Mouse (Mus musculus) Muller cell, postnatal 12 days (primary cell): Measurements from ENCODE around the gene Rnf208.
"Not testable (repeated sequence)": the region's sequence is repeated elsewhere in the genome, so short reads cannot be mapped to it uniquely, and the experiment has no call there.

Experiments used
- DNase-seq: peaks from one replicate; pipeline ENCODE4 v3.0.0-alpha.2; 2015; ENCODE audit errors: inconsistent ontology term

The Rnf208 gene

DNA sequence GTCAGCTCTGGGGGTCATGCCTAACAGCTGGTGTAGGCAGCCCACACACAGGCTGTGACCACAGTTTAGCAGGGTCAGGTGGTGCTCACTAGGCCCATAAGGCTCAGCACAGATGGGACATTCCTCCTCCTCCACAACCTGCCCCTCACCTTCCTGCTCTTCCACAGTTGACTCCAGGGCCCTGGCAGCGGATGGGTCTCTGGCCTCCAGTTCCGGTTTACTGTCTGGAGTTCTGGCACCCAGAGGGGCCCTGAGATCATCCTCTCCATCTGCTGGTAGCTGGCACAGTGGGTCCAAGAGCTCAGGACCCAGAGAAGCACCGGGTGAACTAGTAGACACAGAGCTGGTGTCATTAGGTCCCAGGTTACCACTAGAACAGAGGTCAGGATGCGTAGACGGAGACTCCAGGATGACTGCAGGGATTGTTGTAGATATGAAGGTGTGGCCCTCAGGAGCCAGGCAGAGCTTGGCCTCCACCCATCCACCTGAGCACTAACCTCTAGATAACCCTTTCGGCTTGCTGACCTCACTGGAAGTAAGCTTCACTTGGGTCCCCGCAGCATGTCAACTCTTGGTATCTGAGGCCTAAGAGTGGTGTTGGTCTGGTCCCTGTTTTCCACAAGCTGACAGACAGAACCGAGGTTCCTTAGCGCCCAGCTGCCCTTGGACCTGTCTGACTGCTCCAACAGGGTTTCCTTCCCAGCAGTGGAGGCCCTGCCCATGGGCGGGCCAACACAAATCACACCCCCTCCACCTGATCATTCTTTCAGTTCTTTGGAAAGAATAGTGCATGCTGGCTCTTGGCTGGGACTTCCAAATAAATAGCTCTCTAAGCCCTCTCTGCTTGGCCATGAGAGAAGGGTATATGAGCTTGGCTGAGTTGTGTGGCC lies 4.4 kb downstream of the Rnf208 start, which contains the start of gene AL732309.1:
AL732309.1 (minus strand) TSS at position 681 of the 890 bp plus-strand sequence.
- DNase-seq: no peak

DNA sequence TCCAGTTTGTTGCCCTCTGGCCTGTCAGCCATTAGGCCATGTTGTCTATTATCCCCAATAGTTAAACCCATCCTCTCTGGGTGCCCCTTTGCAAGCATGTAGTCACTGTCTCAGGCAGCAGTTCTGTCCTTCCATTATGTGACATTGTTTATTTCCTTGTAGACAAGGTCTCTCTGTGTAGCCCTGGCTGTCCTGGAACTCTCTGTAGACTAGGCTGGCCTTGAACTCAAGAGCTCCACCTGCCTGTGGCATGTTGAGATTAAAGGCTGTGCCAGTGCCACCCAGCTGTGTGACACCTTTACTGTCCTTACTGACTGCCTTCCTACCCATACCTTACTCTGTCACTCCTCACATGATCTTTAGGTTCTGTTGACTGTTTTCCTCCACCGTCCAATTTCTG lies 10.3 kb downstream of the Rnf208 start:
- DNase-seq: no peak

DNA sequence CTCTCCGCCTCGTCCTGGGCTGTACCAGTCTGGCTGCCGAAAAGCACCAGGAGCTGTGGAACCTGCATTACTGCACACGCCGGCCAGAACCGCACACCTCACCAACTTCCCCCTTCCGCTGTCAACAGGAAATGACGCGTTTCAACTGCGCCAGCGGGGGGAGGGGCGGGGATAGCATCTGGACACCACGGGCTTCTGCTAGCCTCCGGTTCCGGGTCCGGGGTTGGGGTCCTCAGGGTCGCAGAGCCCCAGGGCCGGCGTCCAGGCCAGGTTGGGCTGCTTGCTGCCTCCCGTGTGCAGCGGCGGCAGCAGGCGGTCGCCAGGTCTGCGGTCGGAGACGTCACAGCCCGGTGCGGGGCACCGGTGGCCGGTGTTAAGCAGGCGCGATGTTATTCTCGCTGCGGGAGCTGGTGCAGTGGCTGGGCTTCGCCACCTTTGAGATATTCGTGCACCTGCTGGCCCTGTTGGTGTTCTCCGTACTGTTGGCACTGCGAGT lies 13.3 kb downstream of the Rnf208 start, which contains the start of gene Tmem203:
Tmem203 (plus strand) TSS at position 156 of the 496 bp plus-strand sequence.
- DNase-seq: peak; percentile 96

DNA sequence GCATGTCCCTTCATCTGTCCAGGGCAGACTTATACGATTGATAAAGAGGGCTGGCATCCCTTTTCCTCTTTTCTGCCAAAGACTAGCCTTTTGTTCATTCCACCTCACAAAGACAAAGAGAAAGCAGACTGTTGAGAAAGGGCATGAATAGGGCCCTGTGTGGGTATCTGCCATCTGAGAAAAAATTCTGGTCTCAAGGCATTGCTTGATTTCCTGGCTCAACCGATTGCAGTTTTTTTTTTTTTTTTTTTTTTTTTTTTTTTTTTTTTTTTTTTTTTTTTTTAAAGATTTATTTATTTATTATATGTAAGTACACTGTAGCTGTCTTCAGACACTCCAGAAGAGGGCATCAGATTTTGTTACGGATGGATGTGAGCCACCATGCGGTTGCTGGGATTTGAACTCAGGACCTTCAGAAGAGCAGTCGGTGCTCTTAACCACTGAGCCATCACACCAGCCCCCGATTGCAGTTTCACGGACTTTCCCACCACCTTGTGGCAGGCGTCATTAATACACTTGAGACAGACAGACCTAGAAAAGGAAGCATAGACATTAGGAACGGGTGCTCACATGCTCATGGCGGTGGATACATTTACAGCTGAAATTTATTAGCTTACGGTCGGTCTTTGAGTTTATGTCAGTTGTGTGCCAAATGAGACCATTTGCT lies 14.5 kb downstream of the Rnf208 start:
- DNase-seq: not testable (repeated sequence)

DNA sequence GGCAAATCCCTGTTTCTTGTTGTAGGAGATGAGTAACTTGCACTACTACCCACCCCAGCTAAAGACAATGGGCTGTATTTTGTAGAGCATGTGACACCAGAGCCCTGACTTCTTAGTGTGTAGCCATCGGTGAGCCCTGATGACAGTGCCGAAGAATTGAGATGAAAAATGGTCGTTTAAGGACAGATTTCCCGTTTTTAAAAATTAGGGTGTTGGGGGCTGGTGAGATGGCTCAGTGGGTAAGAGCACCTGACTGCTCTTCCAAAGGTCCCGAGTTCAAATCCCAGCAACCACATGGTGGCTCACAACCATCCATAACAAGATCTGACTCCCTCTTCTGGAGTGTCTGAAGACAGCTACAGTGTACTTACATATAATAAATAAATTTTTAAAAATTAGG lies 15.2 kb downstream of the Rnf208 start:
- DNase-seq: not testable (repeated sequence)

DNA sequence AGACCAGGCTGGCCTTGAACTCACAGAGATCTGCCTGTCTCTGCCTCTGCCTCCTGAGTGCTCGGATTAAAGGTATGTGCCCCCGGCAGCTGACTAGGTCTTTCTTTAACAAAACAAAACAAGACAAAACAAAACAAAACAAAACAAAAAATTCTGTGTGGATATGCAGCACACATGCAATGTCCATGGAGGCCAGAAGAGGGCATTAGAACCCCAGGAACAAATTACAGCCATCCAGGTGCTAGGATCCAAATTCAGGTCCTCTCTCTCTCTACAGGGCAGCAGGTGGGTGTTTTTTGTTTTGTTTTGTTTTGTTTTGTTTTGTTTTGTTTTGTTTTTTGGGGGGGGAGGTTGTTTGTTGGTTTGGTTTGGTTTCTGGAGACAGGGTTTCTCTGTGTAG lies 16.8 kb downstream of the Rnf208 start:
- DNase-seq: no peak

DNA sequence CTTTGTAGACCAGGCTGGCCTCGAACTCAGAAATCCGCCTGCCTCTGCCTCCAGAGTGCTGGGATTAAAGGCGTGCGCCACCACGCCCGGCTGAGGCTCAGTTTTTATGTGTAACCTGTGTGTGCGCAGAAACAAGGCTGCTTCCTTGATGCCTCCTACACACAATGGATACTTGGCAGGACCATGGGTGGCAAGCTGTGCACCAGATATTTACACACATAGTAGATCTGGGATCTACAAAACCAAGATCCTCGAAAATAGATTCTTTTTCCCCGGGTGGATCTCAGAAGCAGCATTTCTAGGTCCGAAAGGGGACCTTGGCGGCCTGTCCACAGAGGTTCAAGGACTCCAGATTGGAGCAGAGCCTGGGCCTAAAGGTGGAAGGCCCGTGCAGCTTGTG lies 19.8 kb downstream of the Rnf208 start:
- DNase-seq: no peak

DNA sequence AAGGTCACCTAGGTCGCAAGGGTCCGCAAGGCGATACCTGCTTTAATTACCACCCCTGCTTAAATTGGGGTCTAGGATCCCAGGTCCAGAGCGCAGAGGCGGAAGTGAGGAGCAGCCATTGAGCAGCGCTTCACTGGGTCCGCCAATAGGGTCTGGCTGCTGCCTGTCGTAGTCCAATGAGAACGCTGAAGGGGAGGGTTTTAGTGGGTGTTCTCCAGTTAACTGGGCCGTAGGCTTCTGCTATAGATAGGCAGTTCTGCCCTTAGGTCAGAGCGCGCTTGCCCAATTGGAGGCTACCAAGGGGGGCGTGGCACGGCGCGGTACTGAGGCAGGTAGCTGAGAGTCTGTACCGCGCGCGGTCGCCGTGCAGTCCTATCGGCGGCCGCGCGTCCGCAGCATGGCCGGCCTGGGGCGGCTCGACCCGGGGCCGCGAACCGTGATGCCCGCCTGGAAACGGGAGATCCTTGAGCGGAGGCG lies 20.3 kb downstream of the Rnf208 start, which contains the start of gene Tprn:
Tprn (plus strand) TSS at position 328 of the 477 bp plus-strand sequence.
- peak; percentile 97 for DNase-seq

DNA sequence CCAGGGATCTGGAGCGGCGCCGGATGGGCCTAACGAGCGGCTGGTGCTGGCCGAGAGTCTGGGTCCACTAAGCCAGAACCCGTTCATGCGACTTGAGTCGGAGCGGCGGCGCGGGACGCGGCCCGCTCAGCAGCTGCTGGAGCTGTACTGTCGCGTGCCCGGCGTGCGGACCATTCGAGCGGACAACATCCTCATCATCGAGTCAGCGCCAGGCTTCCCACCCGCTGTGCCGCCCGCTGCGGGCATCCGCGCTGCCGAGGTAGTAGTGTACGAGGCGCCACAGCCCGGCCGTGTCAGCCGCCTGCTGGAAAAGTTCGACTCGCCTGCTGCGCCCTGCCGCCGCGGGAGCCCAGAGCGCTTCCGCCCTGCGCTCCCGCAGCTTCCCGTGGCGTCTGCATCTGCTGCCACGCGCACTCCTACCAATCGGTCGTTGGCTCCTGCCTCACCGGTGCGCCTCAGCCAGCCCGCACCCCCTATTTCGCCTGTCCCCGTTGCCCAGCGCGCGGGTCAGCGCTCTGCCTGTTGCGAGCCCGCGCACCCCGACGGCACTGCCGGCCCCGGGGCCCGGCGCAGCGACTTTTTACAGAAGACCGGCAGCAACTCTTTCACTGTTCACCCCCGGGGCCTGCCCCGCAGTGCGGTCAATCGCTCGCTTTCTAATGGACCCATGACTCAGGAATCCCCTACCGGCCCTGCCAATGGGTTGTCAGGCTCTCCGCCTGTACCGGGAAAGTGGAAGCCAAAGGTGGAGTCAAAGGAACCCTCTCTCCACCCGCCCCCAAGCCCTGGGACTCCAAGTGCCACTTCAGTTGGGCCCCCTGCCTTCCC lies 21.0 kb downstream of the Rnf208 start:
- DNase-seq: peak; percentile 55

DNA sequence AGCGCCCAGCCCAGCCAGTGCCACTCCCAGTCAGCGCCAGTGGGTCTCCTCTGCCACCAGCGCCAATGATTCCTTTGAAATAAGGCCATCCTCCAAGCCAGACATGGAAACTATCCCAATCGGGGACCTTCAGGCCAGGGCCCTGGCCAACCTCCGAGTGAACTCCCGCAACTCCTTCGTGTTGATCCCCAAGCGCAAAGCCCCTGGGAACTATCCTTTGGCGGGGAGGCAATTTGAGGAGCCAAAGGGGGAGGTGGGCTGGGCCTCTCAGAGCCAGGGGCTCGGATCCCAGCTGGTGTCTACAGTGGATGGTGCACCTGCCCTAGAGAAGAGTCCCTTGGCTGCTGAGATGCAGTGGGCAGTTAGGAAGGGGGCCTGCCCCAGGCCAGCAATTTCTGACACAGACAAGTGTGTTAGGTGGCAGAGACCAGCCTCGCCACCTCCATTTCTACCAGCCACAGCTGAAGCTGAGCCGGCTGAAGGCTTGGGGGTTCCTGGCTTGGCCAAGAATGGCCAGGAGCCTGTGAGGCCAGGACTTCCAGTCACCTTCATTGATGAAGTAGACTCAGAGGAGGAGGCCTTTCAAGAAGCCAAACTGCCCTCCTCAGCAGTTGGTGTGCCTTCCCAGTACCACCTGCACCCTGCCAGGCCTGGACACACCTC lies 21.7 kb downstream of the Rnf208 start:
- DNase-seq: no peak

DNA sequence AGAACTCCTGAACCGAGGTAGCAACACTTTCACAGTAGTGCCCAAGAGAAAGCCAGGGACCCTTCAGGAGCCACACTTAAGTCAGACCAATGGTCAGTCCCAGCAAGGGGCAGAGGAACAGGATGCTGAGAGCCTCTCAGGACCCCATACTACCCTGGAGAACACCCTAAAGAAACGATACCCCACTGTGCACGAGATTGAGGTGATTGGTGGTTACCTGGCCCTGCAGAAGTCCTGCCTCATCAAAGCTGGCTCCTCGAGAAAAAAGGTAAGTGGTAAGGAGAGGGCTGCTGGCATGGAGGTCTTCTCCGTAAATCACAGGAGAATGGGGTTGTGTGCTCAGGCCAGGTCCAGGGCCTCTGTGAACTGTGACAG lies 22.2 kb downstream of the Rnf208 start:
- no peak for DNase-seq

DNA sequence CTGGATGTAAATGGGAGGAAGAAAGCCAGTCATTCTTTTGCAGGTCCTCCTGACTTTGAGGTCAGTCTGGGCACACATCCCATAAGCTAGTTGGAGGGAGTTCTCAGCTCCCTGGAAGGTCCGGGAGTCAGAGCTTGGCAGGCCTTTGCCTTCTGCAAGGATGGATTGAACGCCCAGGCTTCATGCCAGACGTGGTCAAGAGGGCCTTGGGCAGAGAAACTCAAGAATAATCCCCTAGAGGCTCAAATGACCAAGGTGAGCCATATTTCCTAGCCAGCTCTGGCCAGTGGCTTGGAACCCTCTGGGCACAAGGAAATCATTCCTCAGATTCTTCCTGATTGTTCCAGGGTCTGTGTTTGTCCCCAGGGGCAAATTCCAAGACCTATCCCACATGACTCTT lies 22.8 kb downstream of the Rnf208 start:
- peak; percentile 55 for DNase-seq

DNA sequence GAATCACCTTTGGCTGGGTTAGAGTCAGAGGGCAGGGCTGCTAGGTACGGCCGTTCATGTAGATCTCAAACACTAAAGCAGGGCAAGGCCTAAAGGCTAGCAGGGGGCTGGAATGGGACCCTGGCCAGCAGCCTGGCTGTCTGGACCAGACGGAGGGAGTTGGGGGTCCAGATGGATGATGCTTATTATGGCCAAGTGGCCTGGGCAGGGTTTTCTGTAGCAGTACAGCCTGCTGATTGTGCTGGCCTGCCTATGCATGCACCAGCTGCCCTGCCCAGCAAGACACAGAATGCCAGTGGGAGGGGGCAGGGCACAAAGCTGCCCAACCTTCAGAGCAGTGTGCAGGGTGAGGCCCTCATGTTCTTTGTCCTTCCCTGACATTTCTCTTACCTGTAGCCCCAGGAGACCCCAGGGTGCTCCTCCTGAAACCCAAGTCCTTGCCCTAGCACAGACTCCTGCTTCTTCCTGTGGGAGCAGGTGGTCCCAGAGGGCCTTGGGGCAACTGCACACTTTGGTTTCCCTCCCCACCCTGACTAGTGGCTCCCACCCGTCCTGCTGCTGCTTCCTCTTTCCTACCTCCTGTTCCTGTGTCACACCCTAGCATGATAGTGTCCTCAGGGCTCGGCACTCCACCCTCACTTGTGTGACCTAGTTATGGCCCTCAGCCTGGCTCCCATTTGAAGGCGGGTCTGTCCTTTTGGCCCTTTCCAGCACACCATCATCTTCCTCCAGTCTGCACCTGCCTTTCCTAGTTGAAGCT lies 24.0 kb downstream of the Rnf208 start:
- no peak for DNase-seq

DNA sequence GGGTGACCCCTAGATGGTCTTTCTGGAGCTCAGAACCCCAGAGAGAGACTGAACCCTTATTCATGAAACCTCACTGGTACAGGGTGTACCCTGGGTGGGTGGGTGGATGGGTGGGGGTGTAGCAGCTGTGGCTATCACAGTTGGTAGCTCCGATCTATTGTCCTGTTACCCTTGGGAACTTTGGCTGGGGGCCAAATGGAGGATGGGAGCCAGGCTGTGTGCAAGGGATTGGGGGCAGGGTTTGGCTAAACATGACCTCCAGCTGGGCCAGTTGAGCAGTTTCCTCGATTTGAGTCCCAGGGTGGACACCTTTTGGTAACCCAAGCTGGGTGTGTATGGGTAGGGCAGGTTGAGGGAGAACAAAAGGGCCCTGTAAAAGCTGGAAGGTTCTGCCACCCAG lies 24.7 kb downstream of the Rnf208 start:
- no peak for DNase-seq

DNA sequence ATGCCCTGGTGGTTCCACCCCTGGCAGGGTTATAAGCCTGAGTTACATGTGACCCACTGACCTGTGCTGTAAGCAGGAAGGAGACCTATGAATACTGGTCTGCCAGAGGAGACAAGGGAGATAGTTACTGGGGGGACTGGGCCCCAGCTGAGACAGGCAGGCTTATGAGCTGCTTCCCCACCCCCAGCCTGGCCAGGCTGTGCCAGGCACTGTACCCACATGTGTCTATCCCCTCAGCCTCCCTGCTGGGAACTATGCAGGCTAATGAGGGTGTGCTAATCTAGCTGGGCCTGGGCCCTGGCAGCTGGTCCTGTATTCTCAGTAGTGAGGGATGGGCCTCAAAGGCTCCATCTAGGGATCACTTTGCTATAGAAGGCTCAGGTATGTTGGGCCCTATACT lies 25.2 kb downstream of the Rnf208 start:
- peak; percentile 60 for DNase-seq

DNA sequence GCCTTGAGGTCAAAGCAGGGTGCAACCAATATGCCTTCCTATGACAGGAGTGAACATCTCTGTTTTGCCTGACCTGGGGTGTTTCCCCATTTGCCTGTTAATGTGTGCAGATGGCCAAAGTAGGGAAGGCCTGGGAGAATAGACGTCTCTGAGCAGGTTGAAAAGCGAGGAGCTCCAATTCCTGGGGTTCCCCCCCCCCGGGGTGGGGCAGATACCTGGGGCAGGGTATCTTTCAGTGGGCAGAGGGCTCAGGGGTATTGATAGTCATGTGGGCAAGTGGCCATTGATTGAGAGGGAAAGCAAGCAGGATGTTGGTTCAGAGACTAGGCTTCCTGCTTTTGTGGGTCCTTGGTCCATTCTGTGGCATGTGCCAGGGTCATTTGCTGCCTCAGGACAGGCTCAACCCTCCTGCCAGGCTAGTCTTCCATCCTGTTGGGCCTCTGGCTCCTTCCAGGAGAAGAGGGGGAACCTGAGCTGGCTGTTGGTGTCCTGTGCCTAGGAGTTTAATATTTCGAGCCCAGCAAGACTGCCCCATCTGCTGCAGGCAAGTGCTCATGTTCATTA lies 25.8 kb downstream of the Rnf208 start:
- no peak for DNase-seq

DNA sequence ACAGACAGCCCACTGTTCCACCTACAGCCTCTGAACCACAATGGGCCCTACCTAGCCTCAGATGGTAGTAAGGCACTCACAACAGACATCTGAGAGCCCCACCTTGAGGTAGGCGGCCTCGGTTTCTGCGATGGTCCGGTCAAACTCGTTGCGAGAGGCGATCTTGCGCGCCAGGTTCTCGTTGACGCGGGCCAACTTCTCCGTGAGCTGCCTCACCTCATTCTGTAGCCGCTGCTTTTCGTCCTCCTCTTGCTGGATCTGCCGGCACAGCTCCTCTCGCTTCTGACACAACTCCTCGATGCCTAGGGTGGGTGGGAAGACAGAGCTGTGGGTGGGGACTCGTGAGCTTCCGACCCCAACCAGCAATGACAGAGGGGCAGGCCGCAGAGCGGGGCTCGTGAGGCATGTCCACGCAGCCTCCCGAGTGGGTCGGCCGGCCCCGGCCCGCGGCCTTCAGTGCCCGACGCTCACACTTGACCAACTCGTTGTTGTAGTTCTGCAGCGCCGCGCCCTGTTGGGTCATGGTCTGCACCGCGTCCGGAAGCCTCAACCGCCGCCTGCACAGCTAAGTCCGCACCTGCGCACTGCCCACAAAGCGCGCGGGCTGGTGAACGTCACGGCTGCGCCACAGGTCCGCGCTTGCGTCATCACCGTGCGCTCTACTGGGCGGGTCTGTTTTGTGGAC lies 29.9 kb downstream of the Rnf208 start, which contains the start of the genes Ssna1 and Anapc2:
Ssna1 (minus strand) TSS at position 612 of the 685 bp plus-strand sequence.
Anapc2 (plus strand) TSS at position 652 of the 685 bp plus-strand sequence.
- peak; percentile 98 for DNase-seq

DNA sequence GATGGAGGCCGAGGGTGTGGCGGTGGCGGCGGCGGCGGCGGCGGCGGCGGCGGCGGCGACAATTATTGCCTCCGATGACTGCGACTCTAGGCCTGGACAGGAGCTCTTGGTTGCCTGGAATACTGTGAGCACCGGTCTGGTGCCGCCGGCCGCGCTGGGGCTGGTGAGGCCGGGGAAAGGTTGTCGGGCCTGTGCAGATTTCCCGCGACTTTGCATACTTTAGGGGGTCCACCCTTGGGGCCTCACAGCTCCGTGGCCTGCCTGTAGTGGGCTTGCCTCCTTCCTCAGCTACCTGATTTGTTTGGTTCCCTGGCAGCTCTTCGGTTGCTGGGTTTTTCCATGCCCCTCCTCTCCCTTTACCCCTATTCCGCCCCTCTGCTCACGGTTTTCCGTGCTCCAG lies 30.5 kb downstream of the Rnf208 start:
- DNase-seq: no peak

DNA sequence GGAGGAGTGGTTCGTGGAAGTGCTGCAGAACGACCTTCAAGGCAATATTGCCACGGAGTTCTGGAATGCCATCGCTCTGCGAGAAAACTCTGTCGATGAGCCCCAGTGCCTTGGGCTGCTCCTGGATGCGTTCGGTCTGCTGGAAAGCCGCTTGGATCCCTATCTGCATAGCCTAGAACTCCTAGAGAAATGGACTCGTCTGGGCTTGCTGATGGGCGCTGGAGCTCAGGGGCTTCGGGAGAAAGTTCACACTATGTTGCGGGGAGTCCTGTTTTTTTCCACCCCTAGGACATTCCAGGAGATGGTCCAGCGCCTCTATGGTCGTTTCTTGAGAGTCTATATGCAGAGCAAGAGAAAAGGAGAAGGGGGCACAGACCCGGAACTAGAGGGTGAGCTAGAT lies 31.0 kb downstream of the Rnf208 start:
- no peak for DNase-seq
